ENCODE assay signal across 9 mouse cellular contexts in genomic region chr14:55826142-55826541, GRCm38 (mm10). TPM values are rescaled to one million over a fixed set of nuclear protein-coding genes. Genes with fewer than 3 reads are reported as not detected.
DNase-seq lines count a peak whose midpoint lies in the region; ATAC-seq and TF ChIP-seq lines count a peak whose summit lies in the region.
"Had no signal": no experiment of that assay in that cellular context is flagged by ENCODE, and none has a peak within 500 bp of the region (broad histone marks: within the 10 kb centered on the region; RNA-seq: fewer than 3 reads in every experiment).

No protein-coding gene starts in this region.

- peak overlapping the region; percentile 63 for H3K4me2 ChIP-seq in hindbrain, embryonic 14.5 days (replicated peaks)
- H3K4me2 ChIP-seq in midbrain, embryonic 16.5 days (ENCODE audit: low read length): peak overlapping the region; percentile 89

- H3K36me3 ChIP-seq in hindbrain, embryonic 14.5 days (replicated peaks; ENCODE audit: control insufficient read depth, insufficient read depth): no peaks in the 10 kb centered on the region
- H3K36me3 ChIP-seq in midbrain, embryonic 16.5 days (ENCODE audit: control insufficient read depth, insufficient read depth, low read length): no peaks in the 10 kb centered on the region
- H3K36me3 ChIP-seq in thymus, adult 2 months (ENCODE audit: control insufficient read depth, insufficient read depth, low read length): no peaks in the 10 kb centered on the region

- no peaks in the 10 kb centered on the region for H3K4me1 ChIP-seq in embryonic fibroblast, embryonic 13.5 days (ENCODE audit: control insufficient read depth, insufficient read depth, low read length)
- peaks cover 19% of the 10 kb centered on the region for H3K4me1 ChIP-seq in hindbrain, embryonic 14.5 days (replicated peaks; ENCODE audit: control insufficient read depth, insufficient read depth, low read length)
- peaks cover 26% of the 10 kb centered on the region for H3K4me1 ChIP-seq in midbrain, embryonic 16.5 days (ENCODE audit: control insufficient read depth, insufficient read depth, low read length)
- no peaks in the 10 kb centered on the region for H3K4me1 ChIP-seq in thymus, adult 2 months (replicated peaks; ENCODE audit: control insufficient read depth, insufficient read depth, low read length)

- peak; percentile 16 for DNase-seq in left cerebral cortex, postnatal 4 days
- DNase-seq in left cerebral cortex, postnatal 36 days (ENCODE audit: low spot score in 2 of 2): no peak
- DNase-seq in hindbrain, embryonic 14.5 days (ENCODE audit: low spot score): no peak
- no peak for DNase-seq in layer of hippocampus, postnatal 36 days
- no peak for DNase-seq in cerebellum, adult 9-10 months
- DNase-seq in thymus, adult 2 months: no peak

- intact Hi-C loops in left cerebral cortex, postnatal 4 days (cut with DNase I): no loop called here
- intact Hi-C loops in left cerebral cortex, postnatal 36 days (cut with DNase I): no loop called here

- peak overlapping the region; percentile 59 for H3K4me3 ChIP-seq in embryonic fibroblast, embryonic 13.5 days (ENCODE audit: insufficient read depth, low read length)
- peak overlapping the region; percentile 43 for H3K4me3 ChIP-seq in hindbrain, embryonic 14.5 days (replicated peaks; ENCODE audit: low read length)
- H3K4me3 ChIP-seq in midbrain, embryonic 16.5 days (ENCODE audit: low read depth, low read length): peak overlapping the region; percentile 46
- H3K4me3 ChIP-seq in thymus, adult 2 months (ENCODE audit: control insufficient read depth, insufficient read depth, low read length): no peak overlapping the region

- no peak for TF ChIP-seq POLR2A in embryonic fibroblast, embryonic 13.5 days (IDR thresholded peaks at IDR 0.05; ENCODE audit: low read depth, low read length)
- TF ChIP-seq POLR2A in thymus, adult 2 months (IDR thresholded peaks at IDR 0.05; ENCODE audit: control insufficient read depth, extremely low read depth, insufficient read depth, low read length, poor library complexity): no peak

- peak overlapping the region; percentile 42; the same call in 1 of the 2 replicates for H3K9ac ChIP-seq in hindbrain, embryonic 14.5 days
- H3K9ac ChIP-seq in midbrain, embryonic 16.5 days (ENCODE audit: low read depth, low read length): peak overlapping the region; percentile 41; the same call in 1 of the 2 replicates

- ATAC-seq in hindbrain, embryonic 14.5 days (ENCODE audit: low FRiP score): no peak
- no peak for ATAC-seq in midbrain, embryonic 16.5 days

- under 1% methylated on average over 15 of the region's 15 CpGs for WGBS in hindbrain, embryonic 14.5 days
- WGBS in midbrain, embryonic 16.5 days: 3% methylated on average over 15 of the region's 15 CpGs
- 39% methylated on average over 15 of the region's 15 CpGs for WGBS in thymus, adult 2 months

- H3K27me3 ChIP-seq in hindbrain, embryonic 14.5 days (ENCODE audit: control insufficient read depth, insufficient read depth, low read length): peaks cover 20% of the 10 kb centered on the region
- H3K27me3 ChIP-seq in midbrain, embryonic 16.5 days (ENCODE audit: control insufficient read depth, insufficient read depth, low read depth, low read length): peaks cover 13% of the 10 kb centered on the region
- H3K27me3 ChIP-seq in thymus, adult 2 months (ENCODE audit: control insufficient read depth, insufficient read depth, low read length): peaks cover 27% of the 10 kb centered on the region

- TF ChIP-seq CTCF in embryonic fibroblast, embryonic 13.5 days (IDR thresholded peaks at IDR 0.05; ENCODE audit: borderline replicate concordance, insufficient read depth, low read length): no peak
- no peak for TF ChIP-seq CTCF in thymus, adult 2 months (IDR thresholded peaks at IDR 0.05; ENCODE audit: borderline replicate concordance, control insufficient read depth, extremely low read depth, insufficient read depth, low read length, poor library complexity)

- peak overlapping the region; percentile 66 for H3K27ac ChIP-seq in embryonic fibroblast, embryonic 13.5 days (ENCODE audit: insufficient read depth, low read length)
- H3K27ac ChIP-seq in hindbrain, embryonic 14.5 days: peak overlapping the region; percentile 34; the same call in 1 of the 2 replicates
- H3K27ac ChIP-seq in midbrain, embryonic 16.5 days (ENCODE audit: low read length): peak overlapping the region; percentile 15; the same call in 1 of the 2 replicates
- H3K27ac ChIP-seq in thymus, adult 2 months (ENCODE audit: control insufficient read depth, insufficient read depth, low read length): no peak overlapping the region
- H3K27ac ChIP-seq: macrophage had no signal

- no peaks in the 10 kb centered on the region for H3K9me3 ChIP-seq in hindbrain, embryonic 14.5 days (ENCODE audit: control insufficient read depth, low read length)
- no peaks in the 10 kb centered on the region for H3K9me3 ChIP-seq in midbrain, embryonic 16.5 days (replicated peaks; ENCODE audit: control insufficient read depth, low read length, poor library complexity, severe bottlenecking)

RNA-seq across cellular contexts. Expression of gene Nfatc4, which starts 3.2 kb away (rescaled TPM):
- total RNA-seq in left cerebral cortex, postnatal 4 days (2021): 1 to 10 TPM; 8.2 TPM
- total RNA-seq in left cerebral cortex, postnatal 36 days (2021): 1 to 10 TPM; 1.8 TPM
- 88.8 and 98.2 TPM in 2 replicates for polyA plus RNA-seq in embryonic fibroblast, embryonic 13.5 days (2011; ENCODE audit: insufficient read length, low read depth, missing spikeins)
- 9.4 and 10.1 TPM in 2 replicates for polyA plus RNA-seq in hindbrain, embryonic 14.5 days (2014; fragmentation: Nextera tagmentation; extraction: Ambion mirVana)
- 6.7 and 7.0 TPM in 2 replicates for polyA plus RNA-seq in midbrain, embryonic 16.5 days (2015; fragmentation: Nextera tagmentation; extraction: Ambion mirVana)
- 1 to 10 TPM; 1.2 to 1.9 TPM for total RNA-seq in layer of hippocampus, postnatal 36 days (2021)
- polyA plus RNA-seq in thymus, adult 2 months (2012; rRNA removed): 2.3 and 2.7 TPM in 2 replicates
- polyA plus RNA-seq: macrophage had no signal

RNA-seq across cellular contexts. Expression of gene Nynrin, which starts 27.7 kb away (rescaled TPM):
- total RNA-seq in left cerebral cortex, postnatal 4 days (2021): 10 to 100 TPM; 39.1 to 40.9 TPM
- 1 to 10 TPM; 7.9 to 9.5 TPM for total RNA-seq in left cerebral cortex, postnatal 36 days (2021)
- polyA plus RNA-seq in embryonic fibroblast, embryonic 13.5 days (2011; ENCODE audit: insufficient read length, low read depth, missing spikeins): 31.7 and 36.6 TPM in 2 replicates
- polyA plus RNA-seq in hindbrain, embryonic 14.5 days (2014; fragmentation: Nextera tagmentation; extraction: Ambion mirVana): 10.8 and 11.7 TPM in 2 replicates
- polyA plus RNA-seq in midbrain, embryonic 16.5 days (2015; fragmentation: Nextera tagmentation; extraction: Ambion mirVana): 11.0 and 11.9 TPM in 2 replicates
- 1 to 10 TPM; 6.7 to 7.3 TPM for total RNA-seq in layer of hippocampus, postnatal 36 days (2021)
- 2.0 and 2.1 TPM in 2 replicates for polyA plus RNA-seq in thymus, adult 2 months (2012; rRNA removed)

RNA-seq across cellular contexts. Expression of gene Ripk3, which starts 37.5 kb away (rescaled TPM):
- total RNA-seq in left cerebral cortex, postnatal 4 days (2021): 1 to 10 TPM; 1.4 to 1.8 TPM
- under 1 TPM in 1 of 2 experiments, not detected in 1; 0.89 TPM for total RNA-seq in left cerebral cortex, postnatal 36 days (2021)
- 109 and 141 TPM in 2 replicates for polyA plus RNA-seq in embryonic fibroblast, embryonic 13.5 days (2011; ENCODE audit: insufficient read length, low read depth, missing spikeins)
- polyA plus RNA-seq in hindbrain, embryonic 14.5 days (2014; fragmentation: Nextera tagmentation; extraction: Ambion mirVana): 1.8 and 2.9 TPM in 2 replicates
- 1.6 and 1.7 TPM in 2 replicates for polyA plus RNA-seq in midbrain, embryonic 16.5 days (2015; fragmentation: Nextera tagmentation; extraction: Ambion mirVana)
- 1 to 10 TPM; 1.1 to 1.9 TPM for total RNA-seq in layer of hippocampus, postnatal 36 days (2021)
- 66.8 and 84.4 TPM in 2 replicates for polyA plus RNA-seq in thymus, adult 2 months (2012; rRNA removed)

RNA-seq across cellular contexts. Expression of gene Adcy4, which starts 42.2 kb away (rescaled TPM):
- 1 to 10 TPM; 4.6 to 5.2 TPM for total RNA-seq in left cerebral cortex, postnatal 4 days (2021)
- total RNA-seq in left cerebral cortex, postnatal 36 days (2021): 1 to 10 TPM; 3.8 to 8.0 TPM
- 8.7 and 18.0 TPM in 2 replicates for polyA plus RNA-seq in embryonic fibroblast, embryonic 13.5 days (2011; ENCODE audit: insufficient read length, low read depth, missing spikeins)
- 5.0 and 5.8 TPM in 2 replicates for polyA plus RNA-seq in hindbrain, embryonic 14.5 days (2014; fragmentation: Nextera tagmentation; extraction: Ambion mirVana)
- 4.0 and 5.0 TPM in 2 replicates for polyA plus RNA-seq in midbrain, embryonic 16.5 days (2015; fragmentation: Nextera tagmentation; extraction: Ambion mirVana)
- 1 to 10 TPM; 2.5 to 3.2 TPM for total RNA-seq in layer of hippocampus, postnatal 36 days (2021)
- 7.4 and 11.2 TPM in 2 replicates for polyA plus RNA-seq in thymus, adult 2 months (2012; rRNA removed)

RNA-seq across cellular contexts. Expression of gene Cbln3, which starts 58.0 kb away (rescaled TPM):
- under 1 TPM; 0.44 to 0.74 TPM for total RNA-seq in left cerebral cortex, postnatal 4 days (2021)
- total RNA-seq in left cerebral cortex, postnatal 36 days (2021): under 1 TPM; 0.29 to 0.49 TPM
- 0.23 and 0.35 TPM in 2 replicates for polyA plus RNA-seq in embryonic fibroblast, embryonic 13.5 days (2011; ENCODE audit: insufficient read length, low read depth, missing spikeins)
- polyA plus RNA-seq in hindbrain, embryonic 14.5 days (2014; fragmentation: Nextera tagmentation; extraction: Ambion mirVana): 0.51 and 0.56 TPM in 2 replicates
- 0.15 and 0.20 TPM in 2 replicates for polyA plus RNA-seq in midbrain, embryonic 16.5 days (2015; fragmentation: Nextera tagmentation; extraction: Ambion mirVana)
- under 1 TPM; 0.37 to 0.43 TPM for total RNA-seq in layer of hippocampus, postnatal 36 days (2021)
- polyA plus RNA-seq in thymus, adult 2 months (2012; rRNA removed): 0.04 and 0.09 TPM in 2 replicates
- polyA plus RNA-seq: macrophage had no signal

Comparison
In these comparisons a context has a peak if more than half of its experiments do, and no peak if none do; other contexts are left out.
1. RNA of gene Ripk3, which starts 37.5 kb away (polyA plus RNA-seq): 109 to 141 TPM in embryonic fibroblast, embryonic 13.5 days and 66.8 to 84.4 TPM in thymus, adult 2 months; 1.8 to 2.9 TPM in hindbrain, embryonic 14.5 days and 1.6 to 1.7 TPM in midbrain, embryonic 16.5 days; every median in the first group is over 10 times any median in the second.